Mouse (Mus musculus) ovary, postnatal 10 days (tissue): ENCODE measurements around the gene G3bp2.
"Not testable (repeated sequence)": the region's sequence is repeated elsewhere in the genome, so short reads cannot be mapped to it uniquely, and the experiment has no call there.

ENCODE experiments used
- DNase-seq: peaks from one replicate; pipeline ENCODE4 v3.0.0; 2022; ENCODE audit warnings: low spot score

G3bp2 gene

DNA sequence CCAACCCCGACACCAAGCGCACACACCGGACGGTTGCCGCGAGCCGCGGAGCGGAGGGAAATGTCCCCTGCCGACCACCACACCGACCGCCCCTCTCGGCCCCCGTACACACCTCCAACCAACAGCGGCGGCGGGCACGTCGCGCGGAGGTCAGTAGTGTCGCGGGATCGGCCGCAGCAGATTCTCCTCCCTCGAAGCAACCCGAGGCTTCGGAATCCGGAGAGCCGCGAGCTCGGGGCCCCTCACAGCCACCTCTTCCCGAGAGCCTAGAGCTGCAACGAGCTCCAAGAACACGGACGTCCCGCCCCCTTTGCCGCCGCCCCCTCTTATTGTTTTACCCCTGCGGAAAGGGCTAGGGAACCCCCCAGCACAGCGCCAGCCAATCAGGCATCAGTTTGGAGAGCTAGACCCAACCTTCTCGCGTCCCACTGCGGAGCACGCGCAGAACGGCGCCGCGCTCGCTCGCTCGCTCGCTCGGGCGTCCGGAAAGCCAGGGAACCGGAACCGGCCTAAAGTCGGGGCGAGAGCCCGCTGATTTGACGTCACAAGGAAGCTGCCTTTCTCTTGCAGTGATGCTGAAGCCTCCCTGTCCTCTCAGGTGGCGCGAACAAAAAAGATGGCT, at the start of gene G3bp2:
TSS of gene G3bp2 (minus strand) at position 303 of the 622 bp plus-strand sequence.
- DNase-seq, result peak; percentile 95

DNA sequence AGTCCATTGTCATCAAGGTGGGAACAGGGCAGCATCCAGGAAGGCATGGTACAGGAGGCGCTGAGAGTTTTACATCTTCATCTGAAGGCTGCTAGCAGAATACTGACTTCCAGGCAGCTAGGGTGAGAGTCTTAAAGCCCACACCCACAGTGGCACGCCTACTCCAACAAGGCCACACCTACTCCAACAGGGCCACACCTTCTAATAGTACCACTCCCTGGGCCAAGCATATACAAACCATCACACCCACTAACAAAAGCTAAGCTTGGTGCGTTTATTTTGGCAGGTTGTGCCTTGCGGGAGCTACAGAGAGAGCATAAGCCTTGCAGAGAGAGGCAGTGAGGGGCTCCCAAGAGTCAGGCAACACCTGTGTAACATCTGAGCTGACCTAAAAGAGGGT, 49.5 kb upstream of the G3bp2 start:
- DNase-seq, result not testable (repeated sequence)

DNA sequence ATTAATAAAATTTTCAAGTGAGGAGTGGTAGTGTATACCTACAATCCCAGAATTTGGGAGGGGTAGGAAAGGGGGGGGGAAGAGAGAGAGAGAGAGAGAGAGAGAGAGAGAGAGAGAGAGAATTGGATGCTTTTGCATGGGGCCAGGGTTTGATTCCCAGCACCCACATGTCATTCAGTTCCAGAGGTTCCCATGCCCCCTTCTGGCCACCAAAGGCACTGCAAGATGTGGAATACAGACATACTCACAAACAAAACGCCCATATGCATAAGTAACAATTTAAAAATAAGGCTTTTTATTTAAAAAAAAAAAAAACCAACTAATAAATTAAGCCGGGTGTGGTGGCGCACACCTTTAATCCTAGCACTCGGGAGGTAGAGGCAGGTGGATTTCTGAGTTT, 48.6 kb upstream of the G3bp2 start:
- DNase-seq, result no peak

DNA sequence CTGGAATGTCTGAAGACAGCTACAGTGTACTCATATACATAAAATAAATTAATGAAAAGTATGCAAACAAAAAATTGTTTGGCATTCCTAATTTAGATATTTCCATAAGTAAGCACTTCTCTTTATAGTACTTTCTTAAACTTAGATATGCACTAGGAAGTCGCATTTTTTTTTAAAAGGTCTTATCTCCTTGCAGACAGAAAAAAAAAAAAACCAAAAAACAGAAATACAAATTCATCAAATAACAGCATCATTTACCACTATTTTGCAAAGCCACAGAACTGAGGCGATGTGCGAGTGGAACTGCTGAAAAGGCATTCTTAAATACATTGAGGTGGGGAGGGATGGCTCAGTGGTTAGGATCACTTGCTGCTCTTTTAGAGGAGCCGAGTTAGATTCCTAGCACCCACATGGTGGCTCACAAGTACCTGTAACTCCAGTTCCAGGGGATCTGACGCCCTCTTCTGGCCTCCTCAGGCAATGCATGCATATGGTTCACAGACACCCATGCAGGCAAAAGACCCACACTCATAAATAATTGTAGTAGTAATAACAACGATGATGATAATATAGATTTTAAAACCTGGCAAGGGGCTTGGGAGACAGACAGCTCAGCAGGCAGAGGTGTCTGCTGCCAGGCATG, 46.6 kb upstream of the G3bp2 start:
- DNase-seq, result no peak

DNA sequence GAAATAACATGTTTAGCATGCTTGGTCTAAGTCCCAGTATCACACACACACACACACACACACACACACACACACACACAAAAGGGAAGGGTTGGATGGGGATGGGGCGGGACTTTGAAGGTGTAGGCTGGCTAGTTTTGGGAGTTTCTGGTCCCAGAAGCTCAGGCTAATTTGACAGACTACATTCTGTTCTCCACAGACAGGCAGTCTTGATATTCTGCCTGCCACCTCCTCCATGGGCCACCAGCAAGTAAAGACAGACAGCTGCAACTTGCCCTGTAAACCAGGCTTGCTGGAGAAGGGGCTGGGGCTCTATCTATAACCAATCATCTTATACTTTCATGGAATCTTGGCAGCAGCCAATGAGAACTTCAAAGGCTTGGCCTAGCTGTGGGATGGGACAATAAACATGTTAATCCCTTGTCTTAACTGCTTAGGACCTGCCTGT, 45.8 kb upstream of the G3bp2 start:
- DNase-seq, result no peak

DNA sequence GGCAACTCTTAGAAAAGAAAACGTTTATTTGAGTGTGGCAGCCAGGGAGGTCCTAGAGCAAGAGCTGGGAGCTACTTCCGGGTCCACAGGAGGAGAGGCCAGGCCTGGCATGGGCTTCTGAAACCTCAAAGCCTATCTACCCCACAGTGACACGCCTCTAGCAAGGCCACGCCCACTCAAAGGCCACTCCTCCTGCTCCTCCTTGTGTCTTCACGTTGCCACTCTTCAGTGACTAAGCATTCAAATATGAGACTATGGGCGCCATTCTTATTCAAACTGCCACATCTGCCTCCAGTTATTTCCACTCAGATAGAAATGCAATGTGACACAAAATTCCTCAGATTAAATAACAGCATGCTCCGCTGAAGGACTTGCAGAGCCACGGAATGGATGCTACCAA, 45.1 kb upstream of the G3bp2 start:
- no peak for DNase-seq

DNA sequence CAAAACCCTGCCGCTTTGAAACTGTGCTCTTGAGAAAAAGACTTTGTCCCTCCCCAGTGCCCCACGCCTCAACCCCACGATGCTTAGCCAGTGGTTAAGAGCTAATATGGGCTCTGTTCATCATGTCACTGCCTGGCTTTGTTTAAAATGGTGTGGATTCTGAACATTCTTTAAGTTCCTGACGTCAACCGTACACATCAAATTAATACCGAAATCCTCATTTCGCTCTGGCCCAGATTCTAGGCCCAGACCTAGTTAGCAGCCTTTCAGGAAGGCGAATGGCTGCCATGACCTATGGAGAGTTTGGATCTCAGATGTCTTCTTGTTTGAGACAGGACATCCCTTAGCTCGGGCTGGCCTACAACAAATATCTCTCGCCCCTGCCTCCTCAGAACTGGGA, 44.2 kb upstream of the G3bp2 start:
- no peak for DNase-seq

DNA sequence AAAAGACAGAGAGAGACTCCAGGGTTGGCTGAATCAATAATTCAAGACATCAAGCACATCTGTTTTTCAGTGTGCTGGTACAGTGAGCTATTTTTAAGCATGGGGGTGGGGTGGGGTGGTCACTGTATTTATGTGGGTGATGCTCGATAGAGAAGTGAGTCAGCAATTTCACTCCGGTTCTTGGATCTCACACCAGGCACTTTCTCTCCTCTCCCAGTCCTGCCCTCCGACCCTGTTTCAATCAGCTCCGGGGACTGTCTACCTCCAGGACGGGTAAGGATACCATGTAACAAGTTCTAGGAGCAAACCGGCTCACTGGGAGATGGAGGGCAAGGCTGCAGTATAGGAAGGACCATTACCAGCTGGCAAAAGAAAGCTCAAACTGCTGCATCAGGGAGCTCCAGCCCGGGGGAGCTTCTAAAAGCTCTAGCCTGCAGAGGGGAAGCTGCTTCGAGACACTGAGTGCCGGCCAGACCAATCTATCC, 43.7 kb upstream of the G3bp2 start:
- no peak for DNase-seq

DNA sequence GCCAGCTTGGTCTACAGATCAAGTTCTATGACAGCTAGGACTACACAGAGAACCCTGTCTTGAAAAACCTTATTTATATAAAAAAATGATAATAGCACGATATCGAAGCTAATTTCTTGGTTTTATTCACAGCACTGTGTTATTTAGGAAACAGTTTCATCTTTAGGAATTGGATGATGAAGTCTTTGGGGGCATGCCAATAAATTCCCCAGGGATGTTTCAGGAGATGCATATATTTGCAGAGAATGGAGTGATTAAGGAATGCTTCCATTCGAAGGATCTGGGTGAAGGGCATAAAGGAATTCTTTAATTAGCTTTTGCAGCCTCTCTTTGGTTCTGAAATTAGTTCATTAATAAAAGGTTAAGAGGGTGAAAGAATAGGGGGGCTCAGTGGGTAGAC, 41.9 kb upstream of the G3bp2 start:
- DNase-seq, result no peak

DNA sequence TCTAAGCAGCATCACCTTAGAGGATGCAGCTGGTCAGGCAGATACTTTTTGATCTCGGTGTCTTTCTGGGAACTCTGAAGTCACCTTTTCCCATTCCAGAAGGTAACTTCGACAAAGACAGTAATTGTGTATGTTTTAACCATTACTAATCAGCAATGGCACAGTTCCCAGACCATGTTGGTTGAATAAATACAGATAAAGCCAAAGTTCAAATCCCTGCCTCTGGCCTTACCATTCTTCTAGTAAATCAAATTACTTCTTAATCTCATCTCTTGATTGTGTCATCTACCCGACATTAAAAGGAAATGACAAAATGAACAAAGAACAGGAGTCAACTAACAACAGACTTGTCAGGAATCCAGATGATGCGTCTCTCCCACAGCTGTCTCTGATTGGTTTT, 38.1 kb upstream of the G3bp2 start:
- no peak for DNase-seq

DNA sequence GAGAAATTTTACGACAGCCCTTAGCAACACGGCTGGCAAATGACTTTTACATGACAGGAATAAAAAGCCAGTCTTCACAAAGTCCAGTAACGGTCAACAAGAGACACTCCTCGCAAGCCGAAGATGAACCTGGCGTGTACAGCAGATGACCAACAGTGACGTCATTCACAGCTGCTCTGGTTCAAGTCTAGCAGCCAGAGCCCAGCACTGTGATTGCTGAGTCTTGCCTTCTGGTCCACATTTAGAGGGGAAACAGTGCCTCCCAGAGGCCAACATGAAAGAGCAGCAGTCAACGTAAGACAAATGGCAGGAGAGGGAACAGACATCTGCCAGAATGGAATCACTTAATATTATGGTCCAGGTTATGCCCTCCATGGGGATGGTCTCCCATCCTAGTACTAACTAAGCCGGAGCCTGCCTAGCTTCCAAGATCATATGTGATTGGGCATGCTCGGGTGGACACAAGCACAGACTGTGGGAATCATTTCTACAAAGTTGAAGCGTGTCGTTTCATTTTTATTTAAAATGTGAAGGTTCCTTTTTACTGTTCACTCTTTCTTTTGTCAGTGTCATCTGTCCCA, 34.4 kb upstream of the G3bp2 start:
- no peak for DNase-seq

DNA sequence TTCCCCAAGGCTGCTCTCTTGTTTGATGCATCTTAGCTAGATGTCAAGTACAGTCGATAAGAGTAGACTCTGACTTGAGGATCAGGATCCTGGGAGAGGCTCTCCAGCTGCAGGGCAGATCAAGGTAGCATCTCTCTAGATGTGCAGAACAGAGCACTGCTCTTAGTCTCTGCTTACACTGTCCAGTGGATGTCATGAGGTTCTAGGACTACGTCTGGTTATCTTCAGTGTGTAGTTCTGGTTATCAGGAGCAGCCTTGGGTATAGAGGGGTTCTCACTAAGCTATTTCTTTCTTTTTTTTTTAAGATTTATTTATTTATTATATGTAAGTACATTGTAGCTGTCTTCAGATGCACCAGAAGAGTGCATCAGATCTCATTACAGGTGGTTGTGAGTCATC, 31.4 kb upstream of the G3bp2 start:
- no peak for DNase-seq

DNA sequence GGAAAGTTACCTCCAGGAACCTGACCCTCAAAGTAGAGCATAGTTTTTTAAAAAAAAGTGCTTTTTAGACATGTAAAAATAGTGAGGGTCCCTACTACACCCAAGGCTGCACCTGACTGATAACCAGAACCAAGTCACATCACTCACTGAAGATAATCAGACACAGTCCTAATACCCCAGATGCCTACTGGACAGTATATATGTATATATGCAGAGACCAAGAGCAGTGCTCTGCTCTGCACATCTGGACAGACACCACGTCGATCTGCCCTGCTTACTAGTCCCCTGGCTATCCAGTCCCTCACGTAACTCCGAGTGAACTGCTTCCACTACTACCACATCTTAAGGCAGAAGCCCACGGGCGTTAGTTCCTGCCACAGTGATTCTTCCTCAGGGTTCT, 30.7 kb upstream of the G3bp2 start:
- DNase-seq, result no peak

DNA sequence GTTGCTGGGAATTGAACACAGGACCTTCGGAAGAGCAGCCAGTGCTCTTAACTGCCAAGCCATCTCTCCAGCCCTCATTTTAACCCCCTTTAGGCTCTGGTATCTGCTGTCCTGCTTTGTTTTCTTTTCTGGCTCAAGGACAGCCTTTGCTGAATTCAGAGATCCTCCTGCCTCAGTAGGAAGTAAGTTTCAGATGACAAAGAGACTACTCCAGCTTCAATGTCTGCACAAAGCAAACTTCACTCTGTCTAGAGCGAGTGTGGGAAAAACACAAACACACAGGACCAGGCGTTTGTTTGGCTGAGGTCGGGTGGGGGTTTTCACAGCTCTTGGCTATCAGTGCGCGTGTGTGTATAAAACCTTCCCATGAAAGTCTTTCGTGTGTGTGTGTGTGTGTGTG, 30.0 kb upstream of the G3bp2 start:
- no peak for DNase-seq

DNA sequence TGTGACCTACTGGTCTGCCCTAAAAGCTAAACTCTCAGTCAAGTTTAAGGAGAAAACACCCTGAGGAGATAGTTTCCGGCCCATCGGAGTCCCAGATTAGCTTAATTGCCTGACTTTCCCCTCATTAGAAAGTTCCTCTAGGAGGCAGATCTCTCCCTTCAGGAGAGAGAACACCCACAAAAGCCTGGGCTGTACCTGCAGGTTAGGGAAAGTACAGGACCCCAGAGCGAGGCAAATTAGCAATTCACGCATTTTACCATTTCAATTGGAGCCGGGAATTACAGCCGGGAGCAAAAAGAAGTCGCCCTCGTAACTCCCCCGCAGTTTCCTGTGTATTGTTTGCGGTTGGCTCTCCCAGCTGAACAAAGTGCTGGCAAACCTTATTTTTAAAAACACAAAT, 29.1 kb upstream of the G3bp2 start:
- no peak for DNase-seq

DNA sequence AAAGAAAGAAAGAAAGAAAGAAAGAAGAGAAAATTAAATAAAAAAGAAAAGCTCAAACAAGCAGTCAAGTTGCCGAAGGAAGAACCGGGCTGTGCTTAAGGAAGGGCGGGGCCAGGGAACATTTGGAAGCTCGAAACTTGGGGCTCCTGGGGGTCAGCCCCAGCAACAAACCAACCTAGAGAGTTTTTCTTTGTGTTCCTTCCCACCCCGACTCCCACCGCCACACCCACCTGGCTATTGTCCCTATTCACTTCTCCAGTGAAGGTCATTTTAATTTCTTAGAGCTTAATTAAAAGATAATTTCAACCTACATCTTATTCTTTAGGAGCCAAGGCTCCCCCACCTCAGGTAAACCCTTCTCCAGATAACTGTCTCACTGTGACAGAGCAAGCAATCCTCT, 28.7 kb upstream of the G3bp2 start:
- no peak for DNase-seq

DNA sequence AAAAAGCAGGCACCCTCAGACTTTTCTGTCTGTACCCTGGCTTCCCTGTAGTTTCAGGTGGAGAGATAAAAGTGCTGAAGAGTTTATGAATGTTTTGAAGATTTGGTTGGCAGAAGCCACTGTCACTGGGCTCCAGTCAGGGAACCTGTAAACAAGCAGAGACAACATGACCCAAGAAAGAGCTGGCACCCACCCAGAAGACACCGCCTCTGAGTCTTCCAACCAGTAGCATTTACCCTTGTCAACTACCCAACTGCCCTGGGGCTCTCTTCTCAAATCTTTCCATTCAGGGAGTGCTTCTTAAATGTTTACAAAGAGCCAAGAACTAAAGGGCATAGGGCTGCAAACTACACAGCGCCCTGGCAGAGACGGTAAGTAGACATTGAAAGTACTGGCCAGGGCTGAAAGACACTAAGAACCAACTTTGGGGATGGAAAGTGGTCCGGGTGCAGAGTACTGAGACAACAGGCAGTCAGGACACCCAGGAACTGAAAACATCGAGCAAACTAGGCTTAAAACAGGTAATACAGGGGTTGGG, 27.4 kb upstream of the G3bp2 start:
- DNase-seq, result no peak

DNA sequence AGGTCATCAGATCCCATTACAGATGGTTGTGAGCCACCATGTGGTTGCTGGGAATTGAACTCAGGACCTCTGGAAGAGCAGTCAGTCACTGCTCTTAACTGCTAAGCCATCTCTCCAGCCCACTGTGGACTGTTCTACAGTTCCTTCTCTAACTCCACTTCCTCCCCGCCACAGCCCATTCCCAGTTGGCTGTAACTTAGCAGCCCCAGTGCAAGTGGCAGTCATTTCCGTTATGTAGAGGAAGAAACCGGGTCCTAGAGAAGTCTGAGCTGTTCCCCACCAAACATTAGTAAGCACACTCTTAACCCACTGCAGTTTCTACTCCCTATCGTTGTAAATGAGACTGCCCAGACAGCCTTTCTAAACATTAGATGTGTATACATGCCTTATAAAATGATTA, 23.8 kb upstream of the G3bp2 start:
- DNase-seq, result no peak

DNA sequence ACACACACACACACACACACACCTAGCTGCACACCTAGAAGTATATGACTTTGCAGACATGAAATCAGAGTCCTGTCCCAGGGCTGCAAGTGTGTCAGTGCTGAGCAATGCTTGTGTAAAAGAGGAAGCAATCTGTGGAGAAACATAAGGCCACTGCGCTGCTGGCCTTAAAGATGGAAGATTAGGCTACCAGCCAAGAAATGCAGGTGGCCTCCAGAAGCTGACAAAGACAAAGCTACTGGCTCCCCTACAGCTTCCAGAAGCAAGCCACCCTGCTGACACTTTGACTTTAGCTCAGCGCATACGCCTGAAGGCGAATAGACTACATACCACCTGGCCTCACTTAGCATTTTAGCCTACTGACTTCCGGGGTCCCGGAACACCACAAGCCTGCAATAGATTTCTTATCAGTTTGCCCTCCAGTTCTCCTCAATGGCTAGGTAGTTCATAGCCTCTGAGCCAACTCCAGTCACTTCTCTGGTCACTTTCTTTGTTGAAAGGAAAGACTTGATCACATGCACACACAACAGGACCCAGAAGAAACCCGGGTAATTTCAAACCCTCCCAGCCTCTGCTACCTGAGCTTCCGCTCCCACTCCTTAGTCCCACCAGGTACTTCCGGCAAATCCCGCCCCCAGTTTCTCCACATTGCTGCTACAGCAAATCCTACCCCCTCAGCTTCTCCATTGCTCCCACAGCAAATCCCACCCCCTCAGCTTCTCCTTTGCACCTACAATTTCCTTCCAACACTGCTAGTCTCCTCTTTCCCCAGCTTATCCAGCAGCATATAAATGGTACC, 23.0 kb upstream of the G3bp2 start:
- DNase-seq, result no peak

DNA sequence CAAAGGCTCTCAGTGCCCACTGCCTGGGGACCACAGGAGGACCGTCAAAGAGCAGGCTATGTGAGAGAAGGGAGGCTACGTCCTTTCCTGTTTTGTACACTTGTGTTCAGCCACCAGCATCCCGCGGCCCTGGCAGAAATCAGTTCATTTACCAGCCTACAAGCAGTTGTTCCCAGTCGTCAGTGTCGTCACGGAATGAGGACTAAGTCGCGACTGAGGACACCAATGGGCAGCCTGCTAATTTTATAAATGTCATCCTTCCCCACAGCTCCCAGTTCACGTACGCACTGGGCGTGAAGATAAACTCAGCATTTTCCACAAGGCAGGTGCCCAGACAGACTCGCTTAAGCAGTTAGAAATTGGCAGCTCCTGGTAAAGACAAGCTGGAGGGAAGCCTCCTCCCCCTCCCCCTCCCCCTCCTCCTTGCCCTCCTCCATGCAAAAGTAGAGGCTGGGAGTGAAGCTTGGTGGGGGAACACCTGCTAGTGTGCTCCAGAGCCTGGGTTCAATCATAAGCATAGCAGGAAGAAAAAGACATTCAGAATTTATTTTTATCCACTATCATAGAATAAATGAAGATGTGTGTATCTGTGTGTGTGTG, 20.4 kb upstream of the G3bp2 start:
- DNase-seq, result no peak

DNA sequence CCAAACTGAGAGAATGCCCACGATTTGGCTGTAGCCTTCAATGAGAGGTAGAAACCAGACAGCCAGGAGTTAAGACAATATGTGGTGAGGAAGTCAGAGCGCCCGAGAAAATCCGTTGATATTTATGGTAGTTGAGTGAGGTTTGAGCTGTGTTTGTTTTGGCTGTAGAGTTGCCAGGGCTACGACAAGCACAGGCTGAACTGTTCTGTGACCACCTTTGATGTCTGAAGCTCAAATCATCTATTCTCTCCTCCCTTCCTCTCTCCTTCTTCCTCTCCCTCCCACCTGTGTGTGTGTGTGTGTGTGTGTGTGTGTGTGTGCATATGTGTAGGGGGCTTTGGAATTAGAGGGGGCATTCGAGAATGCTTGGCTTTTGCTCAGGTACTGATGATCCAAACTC, 19.5 kb upstream of the G3bp2 start:
- no peak for DNase-seq

DNA sequence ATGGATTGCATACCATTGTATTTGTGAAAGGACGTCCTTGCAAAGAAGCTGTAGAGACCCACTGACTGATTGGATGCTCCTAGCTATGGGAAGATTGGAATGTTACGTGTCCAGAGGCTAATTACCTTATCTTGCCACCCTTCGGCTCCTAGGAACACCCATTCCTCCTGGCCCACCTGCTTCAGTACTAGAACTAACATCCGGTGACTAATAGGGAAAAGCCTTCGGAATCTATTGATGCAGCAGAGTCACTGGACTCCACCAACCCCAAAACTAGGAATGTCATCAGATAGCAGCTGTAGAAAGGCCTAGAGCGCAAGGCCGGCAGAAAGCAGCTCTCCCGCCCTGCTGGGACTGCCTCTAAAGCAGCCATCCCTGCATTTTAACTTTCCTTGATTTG, 18.1 kb upstream of the G3bp2 start:
- DNase-seq, result no peak
